Mouse (Mus musculus) limb, embryonic 12.5 days (tissue): ENCODE results near the gene Atp5f1. TPM values are rescaled to one million over a fixed set of nuclear protein-coding genes. Genes with fewer than 3 reads are reported as not detected.
"Not testable (repeated sequence)": the region's sequence is repeated elsewhere in the genome, so short reads cannot be mapped to it uniquely, and the experiment has no call there.

Experiments used
- ATAC-seq: fragments of 200-750 bp; cut with Nextera tagmentation; 2 replicates; pipeline ENCODE4 v1.8.0; 2017; ENCODE audit warnings: low read depth, moderate TSS enrichment; ENCODE audit not compliant: insufficient number of reproducible peaks, insufficient read depth, low FRiP score, low TSS enrichment
- H3K27ac ChIP-seq: fragments of 300-500 bp; sonication (generic); 2 replicates; pipeline ENCODE4 v1.5.1; 2016; ENCODE audit warnings: mild to moderate bottlenecking, moderate library complexity
- H3K27me3 ChIP-seq: fragments of 300-500 bp; sonication (generic); 2 replicates; pipeline ENCODE4 v1.6.1; 2016; ENCODE audit warnings: mild to moderate bottlenecking, moderate library complexity
- H3K36me3 ChIP-seq: fragments of 300-500 bp; sonication (generic); 2 replicates; pipeline ENCODE4 v1.6.1; 2016; ENCODE audit warnings: mild to moderate bottlenecking, moderate library complexity
- H3K4me1 ChIP-seq: fragments of 300-500 bp; sonication (generic); replicated peaks from 2 replicates; pipeline ENCODE4 v1.6.1; 2016
- H3K4me2 ChIP-seq: fragments of 300-500 bp; sonication (generic); 2 replicates; pipeline ENCODE4 v1.6.1; 2016; ENCODE audit warnings: mild to moderate bottlenecking, moderate library complexity
- H3K4me3 ChIP-seq: fragments of 300-500 bp; sonication (generic); replicated peaks from 2 replicates; pipeline ENCODE4 v1.5.1; 2016; ENCODE audit warnings: mild to moderate bottlenecking
- H3K9ac ChIP-seq: fragments of 300-500 bp; sonication (generic); replicated peaks from 2 replicates; pipeline ENCODE4 v1.6.1; 2016; ENCODE audit warnings: mild to moderate bottlenecking, moderate library complexity
- H3K9me3 ChIP-seq: fragments of 300-500 bp; sonication (generic); 2 replicates; pipeline ENCODE4 v1.6.1; 2016; ENCODE audit warnings: mild to moderate bottlenecking, moderate library complexity
- WGBS: fragments of 180-500 bp; shearing (Covaris S2); methylation state at CpG from one replicate; pipeline ENCODE4 v1.1.7; 2016; 5-methylcytosine and 5-hydroxymethylcytosine counted together
- polyA plus RNA-seq: library from polyadenylated mRNA; unstranded; fragments of >200 nt; fragmentation: Nextera tagmentation; extraction: Ambion mirVana; gene quantifications from 2 replicates; pipeline ENCODE4 v1.2.1, GENCODE M21; 2016

Atp5f1 gene
- 461 and 468 TPM in 2 replicates for polyA plus RNA-seq

DNA sequence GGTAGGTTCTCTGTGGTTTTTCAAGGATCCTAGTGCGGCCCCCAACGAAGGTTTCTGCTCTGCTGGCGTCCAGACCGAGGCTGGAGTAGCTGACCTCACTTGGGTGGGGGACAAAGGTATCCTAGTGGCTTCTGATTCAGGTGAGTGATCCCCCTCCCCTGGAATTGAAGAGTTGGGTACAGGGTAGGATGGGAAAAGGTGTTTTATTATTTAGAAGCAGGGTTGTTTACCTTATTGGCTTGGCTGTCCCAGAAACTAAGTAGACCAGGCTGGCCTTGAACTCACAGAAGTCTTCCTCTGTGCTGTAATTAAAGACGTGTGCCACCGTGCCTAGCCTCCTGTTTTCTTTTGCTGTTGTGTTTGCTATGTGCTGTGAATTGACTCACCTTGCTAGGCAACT lies at the start of gene Atp5f1:
TSS of gene Atp5f1 (minus strand) at position 101 of the 400 bp plus-strand sequence.
- peak within 1 kb of the TSS; percentile 93 for H3K9ac ChIP-seq

DNA sequence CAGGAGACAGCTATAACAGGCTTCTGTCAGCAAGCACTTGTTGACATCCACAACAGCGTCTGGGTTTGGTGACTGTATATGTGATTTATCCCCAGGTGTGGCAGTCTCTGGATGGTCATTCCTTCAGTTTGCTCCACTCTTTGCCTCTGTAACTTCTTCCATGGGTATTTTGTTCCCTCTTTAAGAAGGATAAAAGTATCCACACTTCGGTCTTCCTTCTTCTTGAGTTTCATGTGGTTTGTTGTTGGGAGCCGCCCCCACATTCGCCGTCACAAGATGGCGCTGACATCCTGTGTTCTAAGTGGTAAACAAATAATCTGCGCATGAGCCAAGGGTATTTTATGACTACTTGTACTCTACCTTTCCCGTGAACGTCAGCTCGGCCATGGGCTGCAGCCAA lies 43.5 kb upstream of the Atp5f1 start:
- not testable (repeated sequence) for H3K9me3 ChIP-seq
- WGBS, result 60% methylated on average over 10 of the region's 10 CpGs

More for the DNA sequence above, at the start of gene Atp5f1:
- H3K9me3 ChIP-seq, result no peaks in the 10 kb centered on the region
- H3K36me3 ChIP-seq, result peaks cover 52% of the 10 kb centered on the region
- H3K27ac ChIP-seq, result peak within 1 kb of the TSS; percentile 81
- H3K4me1 ChIP-seq, result peaks cover 16% of the 10 kb centered on the region
- H3K27me3 ChIP-seq, result no peaks in the 10 kb centered on the region
- peak within 1 kb of the TSS; percentile 86 for H3K4me2 ChIP-seq
- WGBS, result 5% methylated on average over 6 of the region's 6 CpGs
- H3K4me3 ChIP-seq, result peak within 1 kb of the TSS; percentile 75
- 0 out of 2 replicates have a peak, but pooled peaks have one; percentile 2 for ATAC-seq

GRCm38 (mm10) chr3:106001416-106002370 lies 41.8 kb upstream of the Atp5f1 start:
- H3K4me2 ChIP-seq, result peak overlapping the region; percentile 50
- ATAC-seq, result peak; percentile 96
- no peaks in the 10 kb centered on the region for H3K27me3 ChIP-seq
- no peaks in the 10 kb centered on the region for H3K36me3 ChIP-seq
- H3K4me3 ChIP-seq, result peak overlapping the region; percentile 22
- 18% methylated on average over 16 of the region's 17 CpGs for WGBS
- H3K27ac ChIP-seq, result no peak overlapping the region
- H3K9me3 ChIP-seq, result no peaks in the 10 kb centered on the region
- H3K9ac ChIP-seq, result 0 out of 2 replicates have a peak overlapping the region, but pooled peaks have one; percentile 12
- H3K4me1 ChIP-seq, result peaks cover 10% of the 10 kb centered on the region

More for the DNA sequence above, 43.5 kb upstream of the Atp5f1 start:
- not testable (repeated sequence) for H3K27ac ChIP-seq, H3K36me3 ChIP-seq, ATAC-seq, H3K9ac ChIP-seq, H3K4me2 ChIP-seq, H3K27me3 ChIP-seq, H3K4me3 ChIP-seq
- H3K4me1 ChIP-seq, result peaks cover 10% of the 10 kb centered on the region

- Histone ChIP-seq H3K4me3 (peak overlapping the region; percentile 22), H3K9me3 (no peaks in the 10 kb centered on the region), H3K4me1 (peaks cover 10% of the 10 kb centered on the region), H3K36me3 (no peaks in the 10 kb centered on the region), H3K9ac (0 out of 2 replicates have a peak overlapping the region, but pooled peaks have one; percentile 12), H3K4me2 (peak overlapping the region; percentile 50), H3K27me3 (no peaks in the 10 kb centered on the region), H3K27ac (no peak overlapping the region)
- WGBS, result 19% methylated on average over 11 of the region's 11 CpGs
- no peak for ATAC-seq
Observed at GRCm38 (mm10) chr3:106000707-106001375, 40.9 kb upstream of the Atp5f1 start.

DNA sequence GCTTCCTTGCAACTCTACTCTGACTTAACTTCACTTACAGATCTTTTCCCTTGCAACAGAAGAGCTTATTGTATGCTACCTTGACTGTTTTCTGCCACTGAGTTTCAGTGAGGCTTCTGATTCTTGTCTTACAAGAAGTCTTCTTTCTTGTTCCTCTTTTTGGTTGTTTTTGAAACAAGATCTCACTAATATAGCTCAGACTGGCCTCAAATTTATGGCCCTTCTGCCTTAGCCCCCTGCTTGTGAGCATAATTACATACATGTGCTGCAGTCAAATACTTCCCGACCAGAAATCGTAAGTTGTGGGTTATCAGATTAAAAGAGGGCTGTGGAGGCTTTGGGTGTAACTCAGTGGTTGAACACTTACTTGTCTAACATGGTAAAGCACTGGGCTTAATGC lies 34.8 kb upstream of the Atp5f1 start:
- H3K4me2 ChIP-seq, result no peak overlapping the region
- H3K27ac ChIP-seq, result no peak overlapping the region
- no peak overlapping the region for H3K4me3 ChIP-seq
- WGBS, result 8% methylated on average over 2 of the region's 2 CpGs
- H3K4me1 ChIP-seq, result no peaks in the 10 kb centered on the region
- H3K9me3 ChIP-seq, result no peaks in the 10 kb centered on the region
- H3K36me3 ChIP-seq, result no peaks in the 10 kb centered on the region
- no peak for ATAC-seq
- no peak overlapping the region for H3K9ac ChIP-seq
- H3K27me3 ChIP-seq, result no peaks in the 10 kb centered on the region

DNA sequence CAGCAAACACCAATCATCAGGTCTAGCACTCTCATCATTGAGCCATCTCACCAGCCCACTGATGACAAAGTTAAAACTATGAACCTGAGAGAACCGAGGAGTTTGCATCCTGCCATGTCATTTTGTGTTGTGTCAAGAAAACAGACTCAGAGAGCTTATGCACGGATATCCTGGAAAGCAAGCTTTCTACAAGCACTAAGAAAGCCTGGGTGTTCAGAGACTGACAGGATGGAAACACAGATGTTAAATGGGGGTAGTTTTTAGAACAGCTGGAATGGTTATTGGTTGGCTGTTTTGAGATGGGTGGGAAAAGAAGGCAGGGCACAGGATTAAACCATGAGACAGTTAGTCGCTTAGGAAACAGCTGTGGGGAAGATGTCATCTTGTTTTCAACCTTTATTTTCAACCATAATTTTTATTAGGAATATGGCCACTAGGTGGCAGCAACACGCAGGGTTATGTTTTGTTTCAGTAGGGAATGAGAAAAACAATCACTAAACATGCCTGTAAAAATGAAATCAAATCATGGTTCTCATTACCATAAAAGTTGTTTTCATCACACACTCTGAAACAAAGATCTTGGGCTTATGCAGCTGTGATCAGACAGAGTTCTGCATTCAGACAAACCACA lies 31.9 kb upstream of the Atp5f1 start:
- no peak overlapping the region for H3K4me3 ChIP-seq
- H3K9ac ChIP-seq, result no peak overlapping the region
- H3K36me3 ChIP-seq, result no peaks in the 10 kb centered on the region
- WGBS, result 32% methylated on average over 4 of the region's 4 CpGs
- no peak overlapping the region for H3K27ac ChIP-seq
- H3K4me2 ChIP-seq, result no peak overlapping the region
- no peaks in the 10 kb centered on the region for H3K9me3 ChIP-seq
- H3K27me3 ChIP-seq, result no peaks in the 10 kb centered on the region
- ATAC-seq, result no peak
- H3K4me1 ChIP-seq, result no peaks in the 10 kb centered on the region

GRCm38 (mm10) chr3:105989611-105990010 lies 29.7 kb upstream of the Atp5f1 start:
- ATAC-seq, H3K4me1 ChIP-seq, H3K27me3 ChIP-seq, H3K9ac ChIP-seq, H3K4me3 ChIP-seq, H3K27ac ChIP-seq, H3K36me3 ChIP-seq, H3K9me3 ChIP-seq, H3K4me2 ChIP-seq: not testable (repeated sequence)
- WGBS, result 67% methylated on average over 5 of the region's 5 CpGs

DNA sequence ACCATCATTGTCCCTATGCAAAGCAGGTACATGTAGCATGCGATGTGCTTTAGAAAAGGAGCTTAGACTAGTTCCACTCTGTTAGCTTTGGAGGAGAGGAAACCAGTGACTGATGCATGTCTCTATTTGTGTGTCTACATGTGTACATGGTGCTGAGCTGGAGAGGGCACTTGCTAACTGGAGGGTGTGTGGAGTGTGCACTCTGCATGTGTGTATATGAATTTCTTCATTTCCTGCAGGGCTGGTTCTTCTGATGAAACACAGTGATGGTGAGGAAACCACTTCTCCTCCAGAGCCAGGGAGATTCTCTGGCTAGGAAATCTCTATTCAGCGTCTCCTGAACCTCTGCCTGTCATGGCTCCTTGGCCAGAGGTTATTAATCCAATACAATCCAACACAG lies 14.3 kb upstream of the Atp5f1 start:
- H3K9me3 ChIP-seq, result no peaks in the 10 kb centered on the region
- H3K9ac ChIP-seq, result no peak overlapping the region
- 88% methylated on average over 2 of the region's 2 CpGs for WGBS
- H3K4me2 ChIP-seq, result no peak overlapping the region
- ATAC-seq, result no peak
- no peak overlapping the region for H3K27ac ChIP-seq
- H3K4me1 ChIP-seq, result no peaks in the 10 kb centered on the region
- no peaks in the 10 kb centered on the region for H3K27me3 ChIP-seq
- peaks cover 16% of the 10 kb centered on the region for H3K36me3 ChIP-seq
- H3K4me3 ChIP-seq, result no peak overlapping the region

- Histone ChIP-seq H3K4me1 (no peaks in the 10 kb centered on the region), H3K27me3 (no peaks in the 10 kb centered on the region), H3K4me3 (no peak within 1 kb of the TSS), H3K27ac (no peak within 1 kb of the TSS), H3K9me3 (no peaks in the 10 kb centered on the region), H3K4me2 (no peak within 1 kb of the TSS), H3K9ac (no peak within 1 kb of the TSS), H3K36me3 (peaks cover 24% of the 10 kb centered on the region)
- WGBS, result 80% methylated on average over 3 of the region's 3 CpGs
- ATAC-seq, result no peak
Observed at GRCm38 (mm10) chr3:105973411-105973810, 13.5 kb upstream of the Atp5f1 start, which contains the start of gene Ovgp1. TSS of gene Ovgp1 (plus strand) at chr3:105973711.

DNA sequence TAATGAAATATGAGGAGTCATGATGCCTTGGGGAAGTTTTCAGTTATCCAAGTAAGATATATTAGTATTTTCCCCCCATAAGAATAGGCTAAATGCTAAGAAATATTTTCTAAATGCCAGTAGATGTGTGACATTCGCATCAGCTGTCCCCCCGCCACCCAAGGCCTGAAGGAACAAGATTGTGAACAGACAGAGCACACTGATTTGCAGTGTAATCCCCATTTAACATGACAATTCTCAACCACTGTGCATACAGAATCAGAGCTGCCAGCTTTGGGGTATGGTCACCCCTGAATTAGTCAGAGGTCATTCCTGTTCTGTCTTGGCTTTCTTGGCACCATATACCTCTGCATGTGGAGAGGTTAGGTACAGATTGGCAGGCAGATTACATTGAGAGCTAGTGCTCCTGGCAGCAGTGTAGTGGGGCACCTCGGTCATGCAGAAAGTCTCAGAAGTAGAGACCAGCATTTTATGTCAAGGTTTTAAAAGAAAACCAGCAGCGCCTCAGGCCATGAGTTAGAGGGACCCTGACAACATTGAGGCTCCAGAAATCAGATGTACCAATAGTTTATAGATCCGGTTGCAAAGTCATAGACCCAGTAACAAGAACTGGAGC lies 12.0 kb upstream of the Atp5f1 start:
- H3K9ac ChIP-seq, result no peak overlapping the region
- no peaks in the 10 kb centered on the region for H3K27me3 ChIP-seq
- no peaks in the 10 kb centered on the region for H3K9me3 ChIP-seq
- no peak for ATAC-seq
- no peak overlapping the region for H3K4me3 ChIP-seq
- peaks cover 38% of the 10 kb centered on the region for H3K36me3 ChIP-seq
- H3K4me1 ChIP-seq, result no peaks in the 10 kb centered on the region
- H3K27ac ChIP-seq, result no peak overlapping the region
- WGBS, result 81% methylated on average over 5 of the region's 5 CpGs
- no peak overlapping the region for H3K4me2 ChIP-seq
